Mouse (Mus musculus): ENCODE results near the gene Igf2bp3. TPM values are rescaled to one million over a fixed set of nuclear protein-coding genes. Genes with fewer than 3 reads are reported as not detected.
A peak's percentile ranks its signal among the peaks of the same experiment; 100 is the strongest.

The Igf2bp3 gene
- total and polyA plus RNA-seq, 3 experiments, result 18.4 to 35.6 (median 22.0) TPM

DNA sequence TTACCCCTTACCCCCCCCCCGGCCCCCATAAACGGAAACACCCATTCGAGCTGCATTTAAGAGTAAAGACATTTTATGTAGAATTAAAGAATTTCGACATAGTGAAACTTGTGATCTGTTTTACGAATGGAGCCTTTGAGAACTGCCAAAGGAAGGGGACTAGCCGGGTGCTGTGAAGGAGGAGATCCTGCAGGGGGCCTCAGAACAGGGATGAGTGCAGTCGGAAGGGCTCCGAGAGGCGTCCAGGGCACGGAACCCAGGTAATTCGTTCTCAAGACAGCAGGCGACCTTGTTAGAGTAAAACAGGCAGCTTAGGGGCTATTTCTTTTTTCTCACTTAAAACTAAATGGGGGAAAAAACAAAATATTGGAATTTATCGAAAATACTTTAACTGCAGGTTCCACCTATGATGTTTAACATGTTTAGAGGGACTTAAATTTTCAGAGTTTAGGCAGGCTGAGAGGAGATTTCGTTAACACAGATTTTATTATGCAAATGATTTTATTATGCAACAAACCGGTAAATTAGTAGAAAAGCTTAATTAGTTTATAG, 12.5 kb upstream of the Igf2bp3 start (continued):
- no peak for TF ChIP-seq POLR2A (IDR thresholded peaks at IDR 0.05; ENCODE audit: low read depth, low read length)
- TF ChIP-seq JUN (IDR thresholded peaks at IDR 0.05; ENCODE audit: insufficient read depth, low read depth, low read length), result no peak
- TF ChIP-seq SIN3A (IDR thresholded peaks at IDR 0.05; ENCODE audit: low read length), result no peak
- TF ChIP-seq MXI1 (IDR thresholded peaks at IDR 0.05; ENCODE audit: low read depth, low read length), result 0 out of 2 replicates have a peak, but pooled peaks have one; percentile 24
- TF ChIP-seq ZKSCAN1 (IDR thresholded peaks at IDR 0.05; ENCODE audit: borderline replicate concordance, low read depth, low read length), result no peak
- TF ChIP-seq MAZ (IDR thresholded peaks at IDR 0.05; ENCODE audit: low read depth, low read length), result no peak
- no peak for TF ChIP-seq UBTF (IDR thresholded peaks at IDR 0.05; ENCODE audit: low read depth, low read length)

DNA sequence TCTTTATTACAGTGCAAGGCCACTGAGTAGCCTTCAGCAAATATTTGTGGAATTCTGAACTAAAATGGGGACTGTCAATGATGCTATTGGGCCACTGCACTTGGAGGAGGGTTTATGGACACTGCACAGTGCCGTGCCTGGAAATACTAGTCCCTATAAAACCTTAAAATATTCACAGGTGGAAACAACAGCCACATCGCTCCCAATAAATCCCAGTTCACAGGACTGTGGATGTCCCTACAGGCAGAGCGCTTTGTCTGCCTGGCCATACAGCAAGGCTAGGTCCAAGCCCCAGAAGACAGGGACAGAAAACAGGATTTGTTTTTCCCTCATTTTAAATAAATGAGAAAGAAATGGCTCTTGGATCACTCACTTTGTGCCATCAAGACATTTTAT, 11.0 kb upstream of the Igf2bp3 start:
- H3K9ac ChIP-seq (ENCODE audit: insufficient read depth, low read depth), result no peak overlapping the region
- DNase-seq (ENCODE audit: extremely low read depth), result no peak
- in situ Hi-C loops (cut with MboI; ENCODE audit: low pct_ligation_motif_present, low pct_unique_long_range_greater_than_20kb, low sequenced_read_pairs) (no loop called here), dilution Hi-C loops (cut with MboI; ENCODE audit: extremely low pct_ligation_motif_present, extremely low pct_unique_long_range_greater_than_20kb, low sequenced_read_pairs) (no loop called here)
- H3K4me1 ChIP-seq (ENCODE audit: control insufficient read depth in 1 of 2, insufficient read depth in 2 of 2), result no peaks in the 10 kb centered on the region
- no peaks in the 10 kb centered on the region for H3K36me3 ChIP-seq (replicated peaks in 1 of 2; ENCODE audit: control insufficient read depth in 1 of 2, insufficient read depth in 1 of 2, low read length in 1 of 2)
- H3K4me2 ChIP-seq (ENCODE audit: insufficient read depth, low read depth, poor library complexity, severe bottlenecking), result no peak overlapping the region
- H3K79me2 ChIP-seq (replicated peaks; ENCODE audit: control insufficient read depth, extremely low read depth, insufficient read depth, poor library complexity, severe bottlenecking), result no peaks in the 10 kb centered on the region
- TF ChIP-seq CHD2 (IDR thresholded peaks at IDR 0.05; ENCODE audit: low read length) (no peak), TBP (conservative IDR thresholded peaks at IDR 0.05; ENCODE audit: low read depth, low read length) (no peak), RCOR1 (conservative IDR thresholded peaks at IDR 0.05; ENCODE audit: low read depth, low read length) (no peak), MAX (IDR thresholded peaks at IDR 0.05; ENCODE audit: low read length) (no peak), ZKSCAN1 (IDR thresholded peaks at IDR 0.05; ENCODE audit: borderline replicate concordance, low read depth, low read length) (no peak), USF2 (conservative IDR thresholded peaks at IDR 0.05; ENCODE audit: low read depth, low read length) (no peak), BHLHE40 (IDR thresholded peaks at IDR 0.05; ENCODE audit: low read depth, low read length) (no peak), SMC3 (IDR thresholded peaks at IDR 0.05; ENCODE audit: low read depth, low read length) (no peak), JUN (IDR thresholded peaks at IDR 0.05; ENCODE audit: insufficient read depth, low read depth, low read length) (no peak), HCFC1 (IDR thresholded peaks at IDR 0.05; ENCODE audit: low read depth, low read length) (no peak), POLR2A (IDR thresholded peaks at IDR 0.05; ENCODE audit: low read depth, low read length) (no peak), EP300 (IDR thresholded peaks at IDR 0.05; ENCODE audit: low read length) (no peak), JUND (conservative IDR thresholded peaks at IDR 0.05; ENCODE audit: low read depth, low read length) (no peak), MYC (IDR thresholded peaks at IDR 0.05; ENCODE audit: low read depth, low read length) (no peak), NRF1 (IDR thresholded peaks at IDR 0.05; ENCODE audit: low read depth, low read length) (no peak), TCF12 (IDR thresholded peaks at IDR 0.05; ENCODE audit: low read depth, low read length) (no peak), E2F4 (IDR thresholded peaks at IDR 0.05; ENCODE audit: insufficient replicate concordance, low read depth, low read length) (no peak), PAX5 (IDR thresholded peaks at IDR 0.05; ENCODE audit: low read length) (no peak), USF1 (IDR thresholded peaks at IDR 0.05; ENCODE audit: low read depth, low read length) (no peak)
- no peaks in the 10 kb centered on the region for H3K9me3 ChIP-seq (replicated peaks; ENCODE audit: low read length)
- H3K27me3 ChIP-seq (replicated peaks), result peaks cover 2% of the 10 kb centered on the region
- no peak overlapping the region for H3K27ac ChIP-seq (ENCODE audit: insufficient read depth, low read depth)
- no peak overlapping the region for H3K4me3 ChIP-seq (replicated peaks in 1 of 3; ENCODE audit: low read depth in 2 of 3, low read length in 2 of 3, poor library complexity in 1 of 3)
